Mouse (Mus musculus): ENCODE measurements at regions not wholly inside any gene's neighbourhood (a gene's known extent, or its start where the extent isn't known, plus 50 kb on each side); places are given as distances from the start of the nearest gene placed in this dataset.

DNA sequence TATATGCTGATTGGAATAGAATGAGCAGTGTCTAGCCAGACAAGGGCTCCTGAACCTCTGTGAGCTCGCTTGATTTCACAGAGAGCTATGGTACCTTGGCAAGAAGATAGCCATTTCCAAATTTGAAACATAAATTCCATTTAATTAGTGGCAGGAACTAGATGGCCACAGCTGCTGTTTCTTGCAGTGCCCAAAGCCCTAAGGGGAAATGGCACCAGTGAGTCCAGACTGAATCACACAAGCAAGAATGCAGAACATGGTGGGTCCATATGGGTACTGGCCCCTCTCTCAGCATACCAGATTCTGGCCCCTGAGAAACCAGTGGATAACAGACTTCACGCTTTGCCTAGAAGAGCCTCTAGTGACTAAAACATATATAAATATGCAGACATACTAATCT, 246.2 kb upstream of the Kirrel3 start:
- TF ChIP-seq CTCF (IDR thresholded peaks at IDR 0.05; ENCODE audit: low read depth): no peak
- TF ChIP-seq EP300 (IDR thresholded peaks at IDR 0.05; ENCODE audit: low read depth): no peak

Data from heart, postnatal 0 days (tissue).